Mouse (Mus musculus): ENCODE measurements around the gene Gzmb. TPM values are rescaled to one million over a fixed set of nuclear protein-coding genes. Genes with fewer than 3 reads are reported as not detected.
"Not testable (repeated sequence)": the region's sequence is repeated elsewhere in the genome, so short reads cannot be mapped to it uniquely, and the experiment has no call there.

The Gzmb gene
- polyA plus RNA-seq, 1 experiment from 2014 or later: 0.16 TPM

GRCm38 (mm10) chr14:56276096-56276495 lies 14.0 kb upstream of the Gzmb start:
- not testable (repeated sequence) for H3K36me3 ChIP-seq (ENCODE audit: inconsistent target)

GRCm38 (mm10) chr14:56266109-56266508 lies 4.0 kb upstream of the Gzmb start:
- WGBS (ENCODE audit: missing documents): 20% methylated on average over 1 of the region's 1 CpGs
- H3K79me2 ChIP-seq (ENCODE audit: inconsistent target): no peaks in the 10 kb centered on the region
- no peak overlapping the region for H3K27ac ChIP-seq
- H3K36me3 ChIP-seq (ENCODE audit: inconsistent target): no peaks in the 10 kb centered on the region
- no peak overlapping the region for H3K4me3 ChIP-seq (ENCODE audit: inconsistent target)

More at GRCm38 (mm10) chr14:56276096-56276495, 14.0 kb upstream of the Gzmb start:
- not testable (repeated sequence) for H3K4me3 ChIP-seq (ENCODE audit: inconsistent target); H3K27ac ChIP-seq; H3K79me2 ChIP-seq (ENCODE audit: inconsistent target)
- 90% methylated on average over 6 of the region's 7 CpGs for WGBS (ENCODE audit: missing documents)

GRCm38 (mm10) chr14:56240409-56240808 lies 21.7 kb downstream of the Gzmb start:
- Histone ChIP-seq H3K27ac (no peak overlapping the region), H3K4me3 (ENCODE audit: inconsistent target) (no peak overlapping the region), H3K79me2 (ENCODE audit: inconsistent target) (no peaks in the 10 kb centered on the region), H3K36me3 (ENCODE audit: inconsistent target) (no peaks in the 10 kb centered on the region)

GRCm38 (mm10) chr14:56234556-56234955 lies 27.5 kb downstream of the Gzmb start, which contains the start of gene Gzmc:
Gene Gzmc, minus strand, starts transcription at chr14:56234656.
- H3K27ac ChIP-seq: no peak within 1 kb of the TSS
- WGBS (ENCODE audit: missing documents): 14% methylated on average over 1 of the region's 2 CpGs
- H3K79me2 ChIP-seq (ENCODE audit: inconsistent target): no peaks in the 10 kb centered on the region
- no peaks in the 10 kb centered on the region for H3K36me3 ChIP-seq (ENCODE audit: inconsistent target)
- no peak within 1 kb of the TSS for H3K4me3 ChIP-seq (ENCODE audit: inconsistent target)

- 92% methylated on average over 4 of the region's 4 CpGs for WGBS (ENCODE audit: missing documents)
- Histone ChIP-seq H3K4me3 (ENCODE audit: inconsistent target) (no peak within 1 kb of the TSS), H3K79me2 (ENCODE audit: inconsistent target) (no peaks in the 10 kb centered on the region), H3K36me3 (ENCODE audit: inconsistent target) (no peaks in the 10 kb centered on the region), H3K27ac (no peak within 1 kb of the TSS)
Observed at GRCm38 (mm10) chr14:56211317-56211716, 50.7 kb downstream of the Gzmb start, which contains the start of gene Gzmf. Gene Gzmf, minus strand, starts transcription at chr14:56211417.

Other genes starting within 250 kb of the Gzmb start
- not detected in 3 replicates for gene Mcpt1, start 244.3 kb downstream of the Gzmb start, polyA plus RNA-seq (2018)
- gene Mcpt9, start 231.8 kb downstream of the Gzmb start, polyA plus RNA-seq (2018): not detected in 3 replicates
- not detected in 3 replicates for gene Mcpt2, start 220.2 kb downstream of the Gzmb start, polyA plus RNA-seq (2018)
- not detected in 3 replicates for gene Mcpt4, start 199.9 kb downstream of the Gzmb start, polyA plus RNA-seq (2018)
- 0.23 TPM in 1 of 3 replicates, not detected in the others for gene Mcpt8, start 177.0 kb downstream of the Gzmb start, polyA plus RNA-seq (2018)
- gene Ctsg, start 159.7 kb downstream of the Gzmb start, polyA plus RNA-seq (2018): 0.37 to 1.1 TPM in 2 of 3 replicates, not detected in the other
- not detected in 3 replicates for gene Gzme, start 141.6 kb downstream of the Gzmb start, polyA plus RNA-seq (2018)
- gene Gzmd, start 129.7 kb downstream of the Gzmb start, polyA plus RNA-seq (2018): not detected in 3 replicates
- not detected in 3 replicates for gene Gzmg, start 102.7 kb downstream of the Gzmb start, polyA plus RNA-seq (2018)
- gene Gzmn, start 87.7 kb downstream of the Gzmb start, polyA plus RNA-seq (2018): not detected in 3 replicates
- gene Gzmf, start 50.8 kb downstream of the Gzmb start, polyA plus RNA-seq (2018): not detected in 3 replicates
- gene Gzmc, start 27.6 kb downstream of the Gzmb start, polyA plus RNA-seq (2018): not detected in 3 replicates
- gene Atp12a, start 102.8 kb upstream of the Gzmb start, polyA plus RNA-seq (2018): not detected in 3 replicates
- gene Rnf17, start 140.3 kb upstream of the Gzmb start, polyA plus RNA-seq (2018): 0.77 to 0.98 TPM (median 0.85 TPM) in 3 replicates